Mouse (Mus musculus) WW6 (cell line): ENCODE measurements around the gene Sqstm1.
A peak's percentile ranks its signal among the peaks of the same experiment; 100 is the strongest.
"Not testable (repeated sequence)": the region's sequence is repeated elsewhere in the genome, so short reads cannot be mapped to it uniquely, and the experiment has no call there.

ENCODE experiments used
- DNase-seq: peaks from one replicate; pipeline ENCODE4 v3.0.0-alpha.2; 2013; ENCODE audit warnings: low read depth, low spot score

Sqstm1 gene

GRCm38 (mm10) chr11:50177111-50177510 lies 33.5 kb downstream of the Sqstm1 start:
- no peak for DNase-seq

GRCm38 (mm10) chr11:50176351-50176750 lies 34.3 kb downstream of the Sqstm1 start:
- no peak for DNase-seq

- peak; percentile 98 for DNase-seq
These were observed 35.9 kb downstream of the Sqstm1 start for GRCm38 (mm10) chr11:50174730-50175187.

- DNase-seq, result not testable (repeated sequence)
These were observed 36.4 kb downstream of the Sqstm1 start, which contains the start of gene Mrnip for GRCm38 (mm10) chr11:50174111-50174729. Mrnip (plus strand) TSS chr11:50174444.

GRCm38 (mm10) chr11:50168352-50168751 lies 42.3 kb downstream of the Sqstm1 start:
- no peak for DNase-seq

- DNase-seq, result no peak
These were observed 48.1 kb downstream of the Sqstm1 start for GRCm38 (mm10) chr11:50162338-50163050.

- peak; percentile 52 for DNase-seq
These were observed 48.9 kb downstream of the Sqstm1 start for GRCm38 (mm10) chr11:50161578-50162304.

- DNase-seq, result no peak
These were observed 51.3 kb downstream of the Sqstm1 start for GRCm38 (mm10) chr11:50159347-50159746.

- no peak for DNase-seq
These were observed 52.3 kb downstream of the Sqstm1 start for GRCm38 (mm10) chr11:50158346-50158745.

GRCm38 (mm10) chr11:50156725-50157258 lies 53.8 kb downstream of the Sqstm1 start:
- no peak for DNase-seq

GRCm38 (mm10) chr11:50155785-50156184 lies 54.8 kb downstream of the Sqstm1 start:
- DNase-seq, result no peak

- DNase-seq, result no peak
These were observed 55.7 kb downstream of the Sqstm1 start for GRCm38 (mm10) chr11:50154777-50155520.

GRCm38 (mm10) chr11:50154166-50154565 lies 56.5 kb downstream of the Sqstm1 start:
- DNase-seq, result no peak

GRCm38 (mm10) chr11:50151374-50151773 lies 59.3 kb downstream of the Sqstm1 start:
- no peak for DNase-seq

GRCm38 (mm10) chr11:50149603-50150150 lies 61.0 kb downstream of the Sqstm1 start:
- no peak for DNase-seq
